ENCODE assay signal across 9 mouse cellular contexts in genomic region chr3:153668447-153669290, GRCm38 (mm10). TPM values are rescaled to one million over a fixed set of nuclear protein-coding genes. Genes with fewer than 3 reads are reported as not detected.
DNase-seq lines count a peak whose midpoint lies in the region; ATAC-seq lines count a peak whose summit lies in the region.
"Had no signal": no experiment of that assay in that cellular context is flagged by ENCODE, and none has a peak within 500 bp of the region (broad histone marks: within the 10 kb centered on the region; RNA-seq: fewer than 3 reads in every experiment).

No protein-coding gene starts in this region.

- H3K4me1 ChIP-seq in intestine, embryonic 16.5 days (ENCODE audit: control insufficient read depth, insufficient read depth, low read length) = peaks cover 17% of the 10 kb centered on the region

- H3K36me3 ChIP-seq in intestine, embryonic 16.5 days (ENCODE audit: control insufficient read depth, insufficient read depth, low read length) = no peaks in the 10 kb centered on the region
- H3K36me3 ChIP-seq: limb, embryonic 15.5 days had no signal

- no peak overlapping the region for H3K27ac ChIP-seq in intestine, embryonic 16.5 days (ENCODE audit: low read length)
- H3K27ac ChIP-seq: limb, embryonic 15.5 days had no signal

- ATAC-seq in intestine, embryonic 16.5 days = peak; percentile 57; the same call in 1 of the 2 replicates
- no peak for ATAC-seq in cerebellum, adult (ENCODE audit: insufficient number of reproducible peaks, low FRiP score, low TSS enrichment)

- 70% methylated on average over 21 of the region's 21 CpGs for WGBS in intestine, embryonic 16.5 days

- H3K4me2 ChIP-seq in intestine, embryonic 16.5 days (ENCODE audit: low read depth, low read length) = no peak overlapping the region
- H3K4me2 ChIP-seq: limb, embryonic 15.5 days had no signal

- H3K4me3 ChIP-seq in intestine, embryonic 16.5 days (ENCODE audit: low read length) = no peak overlapping the region
- H3K4me3 ChIP-seq: limb, embryonic 15.5 days had no signal

- H3K9me3 ChIP-seq in intestine, embryonic 16.5 days (ENCODE audit: control insufficient read depth, low read length) = no peaks in the 10 kb centered on the region
- H3K9me3 ChIP-seq: limb, embryonic 15.5 days had no signal

- DNase-seq in adrenal gland, adult (ENCODE audit: inconsistent age in 2 of 2, low spot score in 1 of 2) = peak; percentile 59 to 82
- no peak for DNase-seq in adrenal gland, postnatal 4 days (ENCODE audit: low spot score in 2 of 2)
- peak; percentile 69 for DNase-seq in adrenal gland, postnatal 14 days
- DNase-seq in lung, postnatal 10 days = peak; percentile 33
- no peak for DNase-seq in thymus, postnatal 36 days
- DNase-seq in frontal cortex, postnatal 10 days (ENCODE audit: low spot score in 2 of 2) = no peak

- H3K9ac ChIP-seq in intestine, embryonic 16.5 days (ENCODE audit: low read depth, low read length) = no peak overlapping the region
- H3K9ac ChIP-seq: limb, embryonic 15.5 days had no signal

- no peaks in the 10 kb centered on the region for H3K27me3 ChIP-seq in intestine, embryonic 16.5 days (replicated peaks; ENCODE audit: control insufficient read depth, insufficient read depth, low read length)
- H3K27me3 ChIP-seq: limb, embryonic 15.5 days had no signal

RNA-seq across cellular contexts. Expression of gene St6galnac3, which starts 56.3 kb away (rescaled TPM):
- total RNA-seq in adrenal gland, postnatal 4 days (2021) = 10 to 100 TPM; 22.0 to 25.9 TPM
- 10.9 and 16.6 TPM in 2 replicates for total RNA-seq in adrenal gland, postnatal 14 days (2021)
- polyA plus RNA-seq in intestine, embryonic 16.5 days (2015; fragmentation: Nextera tagmentation; extraction: Ambion mirVana) = 26.9 and 31.0 TPM in 2 replicates

Comparison
In these comparisons a context has a peak if more than half of its experiments do, and no peak if none do; other contexts are left out.
1. DNase-seq: peak in adrenal gland, adult (2 of 2), adrenal gland, postnatal 14 days (single experiment) and lung, postnatal 10 days (single experiment); none in adrenal gland, postnatal 4 days (0 of 2), thymus, postnatal 36 days (0 of 2) and frontal cortex, postnatal 10 days (0 of 2).